Mouse (Mus musculus): ENCODE data around the gene Hes7. TPM values are rescaled to one million over a fixed set of nuclear protein-coding genes. Genes with fewer than 3 reads are reported as not detected.

Hes7 gene
- polyA plus RNA-seq, 1 experiment from 2014 or later: 0.65 TPM

- no peak overlapping the region for H3K9ac ChIP-seq (ENCODE audit: low read length)
- H3K36me3 ChIP-seq (ENCODE audit: control insufficient read depth, insufficient read depth, low read length): no peaks in the 10 kb centered on the region
- H3K27me3 ChIP-seq (ENCODE audit: control insufficient read depth, insufficient read depth, low read length): no peaks in the 10 kb centered on the region
- no peak overlapping the region for H3K4me3 ChIP-seq (ENCODE audit: low read depth, low read length)
- H3K4me1 ChIP-seq (ENCODE audit: control insufficient read depth, insufficient read depth, low read length): no peaks in the 10 kb centered on the region
- DNase-seq (ENCODE audit: low spot score): no peak
- no peak for ATAC-seq (ENCODE audit: insufficient number of reproducible peaks, low FRiP score, low TSS enrichment, low read depth)
- no peaks in the 10 kb centered on the region for H3K9me3 ChIP-seq (ENCODE audit: control insufficient read depth, low read length)
- H3K4me2 ChIP-seq (ENCODE audit: low read depth, severe bottlenecking): no peak overlapping the region
- no peak overlapping the region for H3K27ac ChIP-seq (replicated peaks; ENCODE audit: low read depth, low read length)
- WGBS: 88% methylated on average over 7 of the region's 7 CpGs
These were observed 38.6 kb upstream of the Hes7 start for GRCm38 (mm10) chr11:69081613-69082012.

GRCm38 (mm10) chr11:69085608-69086007 lies 34.6 kb upstream of the Hes7 start:
- no peak overlapping the region for H3K4me2 ChIP-seq (ENCODE audit: low read depth, severe bottlenecking)
- no peaks in the 10 kb centered on the region for H3K27me3 ChIP-seq (ENCODE audit: control insufficient read depth, insufficient read depth, low read length)
- no peak overlapping the region; the same call in 1 of the 2 replicates for H3K27ac ChIP-seq (replicated peaks; ENCODE audit: low read depth, low read length)
- WGBS: 63% methylated on average over 6 of the region's 6 CpGs
- no peaks in the 10 kb centered on the region for H3K9me3 ChIP-seq (ENCODE audit: control insufficient read depth, low read length)
- H3K4me1 ChIP-seq (ENCODE audit: control insufficient read depth, insufficient read depth, low read length): peaks cover 13% of the 10 kb centered on the region
- no peak for DNase-seq (ENCODE audit: low spot score)
- no peak for ATAC-seq (ENCODE audit: insufficient number of reproducible peaks, low FRiP score, low TSS enrichment, low read depth)
- H3K36me3 ChIP-seq (ENCODE audit: control insufficient read depth, insufficient read depth, low read length): peaks cover 6% of the 10 kb centered on the region
- H3K4me3 ChIP-seq (ENCODE audit: low read depth, low read length): no peak overlapping the region
- H3K9ac ChIP-seq (ENCODE audit: low read length): no peak overlapping the region

GRCm38 (mm10) chr11:69086390-69086789 lies 33.8 kb upstream of the Hes7 start:
- H3K27me3 ChIP-seq (ENCODE audit: control insufficient read depth, insufficient read depth, low read length): no peaks in the 10 kb centered on the region
- WGBS: 60% methylated on average over 6 of the region's 6 CpGs
- H3K4me1 ChIP-seq (ENCODE audit: control insufficient read depth, insufficient read depth, low read length): peaks cover 13% of the 10 kb centered on the region
- peaks cover 8% of the 10 kb centered on the region for H3K36me3 ChIP-seq (ENCODE audit: control insufficient read depth, insufficient read depth, low read length)
- no peak overlapping the region for H3K9ac ChIP-seq (ENCODE audit: low read length)
- H3K27ac ChIP-seq (replicated peaks; ENCODE audit: low read depth, low read length): no peak overlapping the region
- H3K4me3 ChIP-seq (ENCODE audit: low read depth, low read length): no peak overlapping the region
- H3K9me3 ChIP-seq (ENCODE audit: control insufficient read depth, low read length): no peaks in the 10 kb centered on the region
- DNase-seq (ENCODE audit: low spot score): no peak
- no peak overlapping the region for H3K4me2 ChIP-seq (ENCODE audit: low read depth, severe bottlenecking)
- ATAC-seq (ENCODE audit: insufficient number of reproducible peaks, low FRiP score, low TSS enrichment, low read depth): no peak

GRCm38 (mm10) chr11:69087082-69087481 lies 33.1 kb upstream of the Hes7 start:
- H3K27me3 ChIP-seq (ENCODE audit: control insufficient read depth, insufficient read depth, low read length): no peaks in the 10 kb centered on the region
- no peaks in the 10 kb centered on the region for H3K9me3 ChIP-seq (ENCODE audit: control insufficient read depth, low read length)
- no peak overlapping the region for H3K27ac ChIP-seq (replicated peaks; ENCODE audit: low read depth, low read length)
- H3K4me2 ChIP-seq (ENCODE audit: low read depth, severe bottlenecking): no peak overlapping the region; the same call in 1 of the 2 replicates
- no peak for DNase-seq (ENCODE audit: low spot score)
- 0 out of 2 replicates have a peak overlapping the region, but pooled peaks have one; percentile 5 for H3K4me3 ChIP-seq (ENCODE audit: low read depth, low read length)
- H3K4me1 ChIP-seq (ENCODE audit: control insufficient read depth, insufficient read depth, low read length): peaks cover 13% of the 10 kb centered on the region
- 0 out of 2 replicates have a peak overlapping the region, but pooled peaks have one; percentile 7 for H3K9ac ChIP-seq (ENCODE audit: low read length)
- ATAC-seq (ENCODE audit: insufficient number of reproducible peaks, low FRiP score, low TSS enrichment, low read depth): no peak
- H3K36me3 ChIP-seq (ENCODE audit: control insufficient read depth, insufficient read depth, low read length): peaks cover 8% of the 10 kb centered on the region
- WGBS: 25% methylated on average over 4 of the region's 4 CpGs

GRCm38 (mm10) chr11:69087597-69087996 lies 32.6 kb upstream of the Hes7 start:
- Histone ChIP-seq H3K9ac (ENCODE audit: low read length) (no peak overlapping the region), H3K9me3 (ENCODE audit: control insufficient read depth, low read length) (no peaks in the 10 kb centered on the region), H3K27ac (replicated peaks; ENCODE audit: low read depth, low read length) (no peak overlapping the region), H3K4me1 (ENCODE audit: control insufficient read depth, insufficient read depth, low read length) (peaks cover 13% of the 10 kb centered on the region), H3K27me3 (ENCODE audit: control insufficient read depth, insufficient read depth, low read length) (no peaks in the 10 kb centered on the region), H3K4me3 (ENCODE audit: low read depth, low read length) (no peak overlapping the region; the same call in 1 of the 2 replicates), H3K4me2 (ENCODE audit: low read depth, severe bottlenecking) (peak overlapping the region; percentile 92; the same call in 1 of the 2 replicates), H3K36me3 (ENCODE audit: control insufficient read depth, insufficient read depth, low read length) (peaks cover 8% of the 10 kb centered on the region)
- ATAC-seq (ENCODE audit: insufficient number of reproducible peaks, low FRiP score, low TSS enrichment, low read depth) (no peak), DNase-seq (ENCODE audit: low spot score) (no peak)
- 70% methylated on average over 2 of the region's 2 CpGs for WGBS

- WGBS: 1% methylated on average over 55 of the region's 67 CpGs
- Histone ChIP-seq H3K9me3 (ENCODE audit: control insufficient read depth, low read length) (no peaks in the 10 kb centered on the region), H3K27me3 (ENCODE audit: control insufficient read depth, insufficient read depth, low read length) (no peaks in the 10 kb centered on the region), H3K36me3 (ENCODE audit: control insufficient read depth, insufficient read depth, low read length) (peaks cover 8% of the 10 kb centered on the region), H3K27ac (replicated peaks; ENCODE audit: low read depth, low read length) (peak within 1 kb of the TSS; percentile 72), H3K4me2 (ENCODE audit: low read depth, severe bottlenecking) (peak within 1 kb of the TSS; percentile 92), H3K9ac (ENCODE audit: low read length) (peak within 1 kb of the TSS; percentile 98), H3K4me1 (ENCODE audit: control insufficient read depth, insufficient read depth, low read length) (peaks cover 13% of the 10 kb centered on the region), H3K4me3 (ENCODE audit: low read depth, low read length) (peak within 1 kb of the TSS; percentile 100)
- ATAC-seq (ENCODE audit: insufficient number of reproducible peaks, low FRiP score, low TSS enrichment, low read depth) (peak; percentile 76), DNase-seq (ENCODE audit: low spot score) (peak; percentile 95)
These were observed 31.9 kb upstream of the Hes7 start, which contains the start of gene Vamp2 for GRCm38 (mm10) chr11:69088103-69088855. Gene Vamp2 (plus strand): TSS chr11:69088490.

GRCm38 (mm10) chr11:69088856-69089615 lies 31.2 kb upstream of the Hes7 start:
- DNase-seq (ENCODE audit: low spot score) (no peak), ATAC-seq (ENCODE audit: insufficient number of reproducible peaks, low FRiP score, low TSS enrichment, low read depth) (0 out of 2 replicates have a peak, but pooled peaks have one; percentile 26)
- WGBS: 12% methylated on average over 25 of the region's 25 CpGs
- Histone ChIP-seq H3K27me3 (ENCODE audit: control insufficient read depth, insufficient read depth, low read length) (no peaks in the 10 kb centered on the region), H3K27ac (replicated peaks; ENCODE audit: low read depth, low read length) (peak overlapping the region; percentile 72), H3K4me3 (ENCODE audit: low read depth, low read length) (peak overlapping the region; percentile 100), H3K9me3 (ENCODE audit: control insufficient read depth, low read length) (no peaks in the 10 kb centered on the region), H3K4me2 (ENCODE audit: low read depth, severe bottlenecking) (peak overlapping the region; percentile 92), H3K9ac (ENCODE audit: low read length) (peak overlapping the region; percentile 98), H3K36me3 (ENCODE audit: control insufficient read depth, insufficient read depth, low read length) (peaks cover 8% of the 10 kb centered on the region), H3K4me1 (ENCODE audit: control insufficient read depth, insufficient read depth, low read length) (peaks cover 13% of the 10 kb centered on the region)

- Histone ChIP-seq H3K27ac (replicated peaks; ENCODE audit: low read depth, low read length) (no peak overlapping the region), H3K4me1 (ENCODE audit: control insufficient read depth, insufficient read depth, low read length) (peaks cover 13% of the 10 kb centered on the region), H3K4me2 (ENCODE audit: low read depth, severe bottlenecking) (peak overlapping the region; percentile 92), H3K9ac (ENCODE audit: low read length) (peak overlapping the region; percentile 98), H3K9me3 (ENCODE audit: control insufficient read depth, low read length) (no peaks in the 10 kb centered on the region), H3K4me3 (ENCODE audit: low read depth, low read length) (peak overlapping the region; percentile 100), H3K36me3 (ENCODE audit: control insufficient read depth, insufficient read depth, low read length) (peaks cover 8% of the 10 kb centered on the region), H3K27me3 (ENCODE audit: control insufficient read depth, insufficient read depth, low read length) (no peaks in the 10 kb centered on the region)
- ATAC-seq (ENCODE audit: insufficient number of reproducible peaks, low FRiP score, low TSS enrichment, low read depth): no peak
- no peak for DNase-seq (ENCODE audit: low spot score)
- WGBS: 89% methylated on average over 12 of the region's 12 CpGs
These were observed 30.5 kb upstream of the Hes7 start for GRCm38 (mm10) chr11:69089616-69090290.

Measured in limb, embryonic 11.5 days (tissue).